Mouse (Mus musculus) left cerebral cortex, postnatal 10 days (tissue): ENCODE data around the gene Zfp628. TPM values are rescaled to one million over a fixed set of nuclear protein-coding genes. Genes with fewer than 3 reads are reported as not detected.
"Not testable (repeated sequence)": the region's sequence is repeated elsewhere in the genome, so short reads cannot be mapped to it uniquely, and the experiment has no call there.

Experiments
- DNase-seq, 2 experiments: peaks; one replicate each; pipeline ENCODE4 v3.0.0; 2021 to 2022; ENCODE audit warnings: low spot score in 2 of 2, mixed read lengths in 1 of 2; ENCODE audit errors: extremely low spot score in 1 of 2
- intact Hi-C: fragments of 180-260 bp; cut with DNase I; formaldehyde crosslinking; loops from one replicate; pipeline ENCODE4 v1.15.1; 2025
- total RNA-seq, 2 experiments: library from RNA; stranded (reverse); gene quantifications; 2 replicates each; pipeline ENCODE4 v1.2.3; 2021

The Zfp628 gene
- 10 to 100 TPM; 15.2 to 15.3 TPM for total RNA-seq

- DNase-seq: peak; percentile 91 to 96
- intact Hi-C loops: loop anchor here (5.0 kb wide), 1 partner anchor 73 kb away; the partner anchor contains the start of gene Shisa7
Observed at GRCm38 (mm10) chr7:4915007-4915665, at the start of gene Zfp628. TSS of gene Zfp628 (plus strand) at chr7:4915217.

GRCm38 (mm10) chr7:4865579-4866493, 49.2 kb upstream of the Zfp628 start:
- peak; percentile 94 to 97 for DNase-seq
- intact Hi-C loops: loop anchor here (5.0 kb wide), 1 partner anchor 76 kb away; no protein-coding TSS in a partner anchor

- DNase-seq: no peak
- intact Hi-C loops: loop anchor here (5.0 kb wide), 1 partner anchor 76 kb away; no protein-coding TSS in a partner anchor
Observed at GRCm38 (mm10) chr7:4866631-4867180, 48.3 kb upstream of the Zfp628 start.

GRCm38 (mm10) chr7:4870133-4870532, 44.9 kb upstream of the Zfp628 start, which contains the start of gene Isoc2b:
TSS of gene Isoc2b (minus strand) at chr7:4870258.
- intact Hi-C loops: no loop called here
- DNase-seq: no peak

- intact Hi-C loops: no loop called here
- peak; percentile 84 to 92 for DNase-seq
Observed at GRCm38 (mm10) chr7:4876753-4877221, 38.2 kb upstream of the Zfp628 start, which contains the start of gene Isoc2a. TSS of gene Isoc2a (plus strand) at chr7:4877153.

DNA sequence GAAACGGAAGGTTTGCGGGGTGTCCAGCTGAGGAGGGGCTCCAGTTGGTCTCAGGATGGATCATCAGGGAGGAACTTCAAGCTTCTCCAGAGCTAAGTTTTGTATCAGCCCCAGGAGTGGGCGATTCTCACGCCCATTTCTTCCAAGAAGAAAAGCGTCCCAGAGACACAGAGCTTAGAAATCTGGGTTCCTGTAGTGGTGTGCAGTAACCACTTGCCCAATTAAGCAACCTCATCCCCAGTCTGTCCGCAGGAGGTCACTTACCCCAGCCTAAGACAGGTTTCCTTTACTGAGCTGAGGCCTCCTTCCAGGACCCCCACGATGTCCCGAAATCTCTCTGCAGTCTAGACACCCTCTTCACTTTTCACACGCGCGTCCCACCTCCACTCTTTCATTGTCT, 37.8 kb upstream of the Zfp628 start:
- intact Hi-C loops: no loop called here
- DNase-seq: no peak

DNA sequence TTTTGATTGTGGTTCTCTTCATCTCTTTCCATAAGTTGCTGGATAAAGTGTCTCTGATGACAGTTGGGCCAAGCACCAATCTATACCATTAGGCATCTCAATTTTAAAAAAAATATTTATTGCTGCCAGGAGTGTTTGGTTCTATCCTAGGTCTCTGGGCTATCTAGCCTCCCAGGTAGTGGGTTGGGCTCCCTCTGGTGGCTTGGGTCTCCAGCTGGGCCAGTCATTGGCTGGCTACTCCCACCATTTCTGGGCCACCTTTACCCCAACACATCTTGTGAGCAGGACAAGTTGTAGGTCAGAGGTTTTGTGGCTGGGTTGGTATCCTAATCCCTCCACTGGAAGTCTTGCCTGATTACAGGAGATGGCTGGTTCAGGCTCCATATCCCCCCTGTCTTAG, 36.8 kb upstream of the Zfp628 start:
- intact Hi-C loops: no loop called here
- no peak for DNase-seq

DNA sequence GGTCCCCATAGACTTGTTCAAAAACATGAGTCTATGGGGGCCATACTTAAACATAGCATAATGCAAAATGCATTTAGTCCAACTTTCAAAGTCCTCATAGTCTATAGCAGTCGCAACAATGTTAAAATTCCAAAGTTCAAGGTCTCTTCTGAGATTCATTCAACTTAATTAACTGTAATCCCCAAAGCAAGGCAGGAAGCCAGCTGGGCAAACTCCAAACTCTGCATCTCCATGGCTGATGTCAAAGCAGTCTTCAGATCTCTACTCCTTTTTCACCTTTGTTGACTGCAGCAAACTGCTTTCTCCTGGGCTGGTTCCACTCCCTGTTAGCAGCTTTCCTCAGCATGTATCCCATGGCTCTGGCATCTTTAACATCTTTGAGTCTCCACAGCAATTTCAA, 36.0 kb upstream of the Zfp628 start:
- intact Hi-C loops, DNase-seq: not testable (repeated sequence)

DNA sequence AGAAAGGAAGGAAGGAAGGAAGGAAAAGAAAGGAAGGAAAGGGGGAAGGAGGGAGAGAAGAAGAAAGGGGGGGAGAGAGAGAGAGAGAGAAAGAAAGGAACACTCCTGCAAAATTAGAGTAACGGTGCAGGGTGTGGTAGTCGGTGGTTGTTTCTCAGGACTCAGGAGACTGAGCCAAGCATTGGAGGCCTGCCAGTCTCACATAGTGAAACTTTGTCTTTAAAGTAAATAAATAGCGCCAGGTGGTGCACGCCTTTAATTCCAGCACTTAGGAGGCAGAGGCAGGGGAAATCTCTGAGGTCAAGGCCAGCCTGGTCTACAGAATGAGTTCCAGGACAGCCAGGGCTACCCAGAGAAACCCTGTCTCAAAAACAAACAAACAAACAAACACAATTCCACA, 28.3 kb upstream of the Zfp628 start:
- intact Hi-C loops: no loop called here
- no peak for DNase-seq

GRCm38 (mm10) chr7:4895186-4895585, 19.8 kb upstream of the Zfp628 start:
- intact Hi-C loops: no loop called here

GRCm38 (mm10) chr7:4898851-4899648, 16.0 kb upstream of the Zfp628 start:
- intact Hi-C loops: no loop called here
- DNase-seq: no peak

More at GRCm38 (mm10) chr7:4895186-4895585, 19.8 kb upstream of the Zfp628 start:
- no peak for DNase-seq

DNA sequence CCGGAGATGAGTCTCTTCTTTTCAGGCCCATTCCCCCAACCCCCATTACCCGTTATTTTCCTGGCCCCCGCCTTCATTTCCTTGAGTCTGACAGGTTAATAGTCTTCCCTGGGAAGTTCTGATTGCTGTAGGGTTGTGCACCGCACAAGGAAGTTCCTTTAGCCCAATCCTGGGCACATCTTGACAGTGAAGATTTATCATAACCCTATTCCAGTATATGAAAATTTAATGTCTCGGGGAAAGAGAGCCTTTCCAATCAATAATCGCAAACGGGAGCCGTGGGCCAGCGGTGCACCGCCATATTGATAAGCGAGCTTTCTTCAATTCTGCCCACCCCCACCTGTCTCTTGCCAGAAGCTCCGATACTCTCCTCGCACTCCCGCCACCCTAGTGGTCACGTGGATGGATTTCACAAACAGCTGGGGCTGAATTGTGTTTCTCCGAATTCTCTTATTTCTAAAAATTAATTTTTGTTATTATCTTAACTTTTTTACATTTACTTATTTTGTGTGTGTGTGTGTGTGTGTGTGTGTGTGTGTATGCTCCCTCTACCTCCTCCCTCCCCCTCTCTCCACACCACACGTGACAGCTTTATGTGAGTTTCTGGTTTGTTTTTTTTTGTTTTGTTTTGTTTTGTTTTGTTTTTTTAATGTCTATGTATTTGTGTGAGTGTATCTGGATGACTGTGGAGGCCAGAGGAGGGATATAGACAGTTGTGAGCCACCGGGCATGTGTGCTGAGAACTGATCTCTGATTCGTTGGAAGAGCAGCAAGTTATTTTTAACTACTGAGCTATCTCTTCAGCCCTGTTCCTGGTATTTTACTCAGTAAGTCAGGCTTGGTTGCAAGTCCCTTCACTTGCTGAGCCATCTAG, 15.1 kb upstream of the Zfp628 start:
- peak in 1 of 2 experiments; percentile 55 for DNase-seq
- intact Hi-C loops: no loop called here

- no peak for DNase-seq
- intact Hi-C loops: no loop called here
Observed at GRCm38 (mm10) chr7:4900523-4900851, 14.5 kb upstream of the Zfp628 start.

- DNase-seq: peak in 1 of 2 experiments; percentile 59
- intact Hi-C loops: no loop called here
Observed at GRCm38 (mm10) chr7:4901171-4901570, 13.8 kb upstream of the Zfp628 start.

DNA sequence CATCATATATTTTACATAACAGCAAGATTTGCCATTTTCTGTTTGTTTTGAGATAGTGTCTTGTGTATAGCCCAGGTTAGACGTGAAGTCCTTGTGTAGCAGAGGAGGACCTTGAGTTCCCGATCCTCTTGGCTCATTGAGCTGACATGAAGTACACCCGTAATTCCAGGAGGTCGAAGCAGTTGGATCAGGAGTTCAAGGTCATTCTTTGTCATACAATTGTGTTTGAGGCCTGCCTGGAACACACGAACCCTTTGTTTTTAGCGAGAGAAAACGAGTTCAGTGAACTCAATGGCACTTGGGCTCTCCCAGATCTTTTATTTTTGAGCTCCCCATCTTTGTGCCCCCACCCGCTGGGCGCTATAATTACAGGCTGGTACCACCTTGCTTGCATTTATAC, 12.6 kb upstream of the Zfp628 start:
- DNase-seq: no peak
- intact Hi-C loops: no loop called here

GRCm38 (mm10) chr7:4906466-4906950, 8.5 kb upstream of the Zfp628 start, which contains the start of gene Gm36210:
TSS of gene Gm36210 (minus strand) at chr7:4906516.
- intact Hi-C loops: no loop called here
- DNase-seq: no peak

DNA sequence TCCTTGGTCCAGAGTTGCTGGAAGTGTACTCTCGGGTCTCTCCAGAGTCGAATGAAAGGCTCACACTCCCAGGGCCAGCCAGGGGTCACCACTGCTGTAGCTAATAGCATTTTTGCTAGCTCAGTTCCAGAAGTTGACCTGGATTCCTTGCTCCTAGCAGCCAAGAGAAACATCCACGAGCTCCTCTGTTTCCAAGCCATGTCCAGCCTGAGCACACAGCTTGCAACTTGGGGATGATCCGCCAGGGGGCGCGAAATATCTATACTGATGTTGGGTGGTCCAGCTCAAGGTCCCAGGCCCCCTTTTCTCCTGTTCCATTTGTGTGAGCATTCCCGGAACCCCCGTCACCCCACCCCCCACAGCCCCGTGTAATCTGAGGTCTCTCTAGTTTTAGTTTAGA, 3.5 kb upstream of the Zfp628 start:
- DNase-seq: peak in 1 of 2 experiments; percentile 83
- intact Hi-C loops: no loop called here
